Mouse (Mus musculus): Measurements from ENCODE around the gene Lingo3. TPM values are rescaled to one million over a fixed set of nuclear protein-coding genes. Genes with fewer than 3 reads are reported as not detected.
"Not testable (repeated sequence)": the region's sequence is repeated elsewhere in the genome, so short reads cannot be mapped to it uniquely, and the experiment has no call there.

The Lingo3 gene
- polyA plus RNA-seq, 1 experiment from 2014 or later = 0.04 TPM

DNA sequence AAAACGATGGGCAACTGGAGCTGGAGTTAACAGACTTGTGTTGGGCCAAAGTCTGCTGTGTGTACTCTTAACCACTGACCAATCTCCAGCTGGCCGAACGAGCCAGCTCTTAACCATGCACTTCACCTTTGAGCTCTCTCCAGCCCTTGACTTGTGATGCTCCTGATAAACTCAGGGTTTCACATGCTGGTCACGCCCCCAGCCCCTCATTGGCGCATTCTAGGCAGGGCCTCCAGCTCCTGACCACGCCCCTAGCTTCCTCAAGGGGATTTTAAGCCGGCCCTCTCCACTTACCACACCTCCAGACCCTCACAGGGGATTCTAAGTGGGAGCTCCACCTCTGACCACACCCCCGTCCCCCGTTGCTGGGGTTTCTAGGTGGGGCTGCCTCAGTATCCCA lies 12.7 kb downstream of the Lingo3 start:
- peak; percentile 11; the same call in 1 of the 2 replicates for ATAC-seq
- Histone ChIP-seq H3K4me1 (replicated peaks; ENCODE audit: control insufficient read depth, insufficient read depth, low read length) (peaks cover 7% of the 10 kb centered on the region; the same call in 1 of the 2 replicates), H3K4me2 (replicated peaks; ENCODE audit: low read depth) (peak overlapping the region; percentile 32; the same call in 1 of the 2 replicates), H3K36me3 (ENCODE audit: control insufficient read depth, insufficient read depth) (peaks cover 18% of the 10 kb centered on the region), H3K4me3 (ENCODE audit: low read depth, low read length) (no peak overlapping the region), H3K9me3 (ENCODE audit: control insufficient read depth) (no peaks in the 10 kb centered on the region), H3K9ac (ENCODE audit: low read depth, low read length) (no peak overlapping the region), H3K27ac (ENCODE audit: low read depth, low read length) (0 out of 2 replicates have a peak overlapping the region, but pooled peaks have one; percentile 8), H3K27me3 (replicated peaks; ENCODE audit: control insufficient read depth, insufficient read depth, low read length) (peaks cover 27% of the 10 kb centered on the region)
- TF ChIP-seq CTCF (IDR thresholded peaks at IDR 0.05; ENCODE audit: low read depth) = no peak
- 3% methylated on average over 9 of the region's 9 CpGs for WGBS

DNA sequence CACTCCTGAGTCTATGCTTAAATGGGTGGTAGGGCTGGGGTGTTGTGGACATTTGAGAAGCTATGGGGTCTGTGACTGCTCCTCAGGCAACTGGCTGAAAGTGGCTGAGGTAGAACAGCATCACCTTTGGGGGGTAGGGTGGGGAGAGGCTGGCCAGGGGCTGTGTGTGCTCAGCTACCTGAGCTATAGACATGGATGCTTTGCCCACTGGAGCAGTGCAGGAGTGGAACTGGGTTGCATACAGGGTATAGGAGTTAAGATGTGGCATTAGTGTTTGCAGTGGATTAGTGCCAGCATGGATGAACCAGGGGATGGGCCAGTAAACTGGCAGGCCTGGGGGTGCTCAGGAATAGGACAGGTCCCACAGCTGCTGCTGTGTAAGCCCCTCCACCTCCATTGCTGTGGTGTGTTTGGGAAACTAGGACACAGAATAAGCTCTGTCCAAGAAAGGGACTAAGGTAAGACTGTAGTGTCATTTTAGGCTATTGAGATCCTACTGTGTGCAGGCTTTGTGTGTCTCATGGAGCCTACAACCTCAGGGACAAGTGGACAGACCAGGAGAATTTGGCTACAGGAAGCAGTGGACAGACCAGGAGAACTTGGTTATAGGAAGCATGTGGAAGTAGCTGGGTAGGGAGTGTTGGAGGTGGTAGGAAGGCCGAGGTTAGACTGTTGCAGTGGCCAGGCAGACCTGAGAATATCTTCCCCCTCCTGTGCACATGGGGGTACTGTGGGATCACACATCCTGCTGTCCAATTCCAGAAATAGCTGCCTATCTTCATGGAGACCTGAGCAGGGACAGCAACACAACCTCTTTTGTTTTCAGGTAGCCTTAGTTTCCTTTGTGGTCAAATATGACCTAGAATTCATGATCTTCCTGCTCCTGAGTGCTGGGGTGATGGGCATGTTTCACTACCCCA lies 14.2 kb downstream of the Lingo3 start:
- WGBS = 52% methylated on average over 1 of the region's 1 CpGs
- ATAC-seq = no peak

DNA sequence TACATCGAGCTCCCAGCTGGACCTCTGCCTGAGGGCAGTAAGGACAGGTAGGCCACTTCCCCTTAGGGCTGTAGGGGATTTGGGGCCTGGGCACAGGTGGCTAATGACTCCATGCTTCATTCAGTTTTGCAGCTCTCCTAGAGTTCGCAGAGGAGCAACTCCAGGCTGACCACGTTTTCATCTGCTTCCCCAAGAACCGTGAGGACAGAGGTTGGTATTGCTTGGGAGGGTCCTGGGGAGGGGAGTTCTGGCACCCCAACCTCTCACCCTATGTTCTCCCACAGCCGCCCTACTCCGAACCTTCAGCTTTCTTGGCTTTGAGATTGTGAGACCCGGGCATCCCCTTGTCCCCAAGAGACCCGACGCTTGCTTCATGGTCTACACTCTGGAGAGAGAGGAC lies 15.3 kb downstream of the Lingo3 start:
- 66% methylated on average over 7 of the region's 9 CpGs for WGBS
- not testable (repeated sequence) for H3K9me3 ChIP-seq (ENCODE audit: control insufficient read depth); H3K4me1 ChIP-seq (replicated peaks; ENCODE audit: control insufficient read depth, insufficient read depth, low read length); H3K27me3 ChIP-seq (replicated peaks; ENCODE audit: control insufficient read depth, insufficient read depth, low read length); H3K27ac ChIP-seq (ENCODE audit: low read depth, low read length); ATAC-seq; H3K9ac ChIP-seq (ENCODE audit: low read depth, low read length)
- Histone ChIP-seq H3K4me2 (replicated peaks; ENCODE audit: low read depth) (peak overlapping the region; percentile 94), H3K36me3 (ENCODE audit: control insufficient read depth, insufficient read depth) (peaks cover 18% of the 10 kb centered on the region), H3K4me3 (ENCODE audit: low read depth, low read length) (0 out of 2 replicates have a peak overlapping the region, but pooled peaks have one; percentile 62)

More for the DNA sequence above, 14.2 kb downstream of the Lingo3 start:
- Histone ChIP-seq H3K4me2 (replicated peaks; ENCODE audit: low read depth) (no peak overlapping the region), H3K36me3 (ENCODE audit: control insufficient read depth, insufficient read depth) (peaks cover 18% of the 10 kb centered on the region), H3K27me3 (replicated peaks; ENCODE audit: control insufficient read depth, insufficient read depth, low read length) (peaks cover 13% of the 10 kb centered on the region), H3K9me3 (ENCODE audit: control insufficient read depth) (no peaks in the 10 kb centered on the region), H3K4me1 (replicated peaks; ENCODE audit: control insufficient read depth, insufficient read depth, low read length) (peaks cover 7% of the 10 kb centered on the region; the same call in 1 of the 2 replicates), H3K27ac (ENCODE audit: low read depth, low read length) (peak overlapping the region; percentile 1; the same call in 1 of the 2 replicates), H3K9ac (ENCODE audit: low read depth, low read length) (peak overlapping the region; percentile 40; the same call in 1 of the 2 replicates), H3K4me3 (ENCODE audit: low read depth, low read length) (no peak overlapping the region)
- no peak for TF ChIP-seq CTCF (IDR thresholded peaks at IDR 0.05; ENCODE audit: low read depth)

- 59% methylated on average over 10 of the region's 10 CpGs for WGBS
- TF ChIP-seq CTCF (IDR thresholded peaks at IDR 0.05; ENCODE audit: low read depth) = no peak
- no peak for ATAC-seq
- peak overlapping the region; percentile 71 for H3K9ac ChIP-seq (ENCODE audit: low read depth, low read length)
- peak overlapping the region; percentile 62 for H3K4me3 ChIP-seq (ENCODE audit: low read depth, low read length)
- peaks cover 18% of the 10 kb centered on the region for H3K36me3 ChIP-seq (ENCODE audit: control insufficient read depth, insufficient read depth)
- no peaks in the 10 kb centered on the region for H3K27me3 ChIP-seq (replicated peaks; ENCODE audit: control insufficient read depth, insufficient read depth, low read length)
- H3K4me2 ChIP-seq (replicated peaks; ENCODE audit: low read depth) = peak overlapping the region; percentile 94
- H3K9me3 ChIP-seq (ENCODE audit: control insufficient read depth) = no peaks in the 10 kb centered on the region
- peaks cover 7% of the 10 kb centered on the region; the same call in 1 of the 2 replicates for H3K4me1 ChIP-seq (replicated peaks; ENCODE audit: control insufficient read depth, insufficient read depth, low read length)
- H3K27ac ChIP-seq (ENCODE audit: low read depth, low read length) = no peak overlapping the region
Observed at GRCm38 (mm10) chr10:80827870-80828420, 15.9 kb downstream of the Lingo3 start.

DNA sequence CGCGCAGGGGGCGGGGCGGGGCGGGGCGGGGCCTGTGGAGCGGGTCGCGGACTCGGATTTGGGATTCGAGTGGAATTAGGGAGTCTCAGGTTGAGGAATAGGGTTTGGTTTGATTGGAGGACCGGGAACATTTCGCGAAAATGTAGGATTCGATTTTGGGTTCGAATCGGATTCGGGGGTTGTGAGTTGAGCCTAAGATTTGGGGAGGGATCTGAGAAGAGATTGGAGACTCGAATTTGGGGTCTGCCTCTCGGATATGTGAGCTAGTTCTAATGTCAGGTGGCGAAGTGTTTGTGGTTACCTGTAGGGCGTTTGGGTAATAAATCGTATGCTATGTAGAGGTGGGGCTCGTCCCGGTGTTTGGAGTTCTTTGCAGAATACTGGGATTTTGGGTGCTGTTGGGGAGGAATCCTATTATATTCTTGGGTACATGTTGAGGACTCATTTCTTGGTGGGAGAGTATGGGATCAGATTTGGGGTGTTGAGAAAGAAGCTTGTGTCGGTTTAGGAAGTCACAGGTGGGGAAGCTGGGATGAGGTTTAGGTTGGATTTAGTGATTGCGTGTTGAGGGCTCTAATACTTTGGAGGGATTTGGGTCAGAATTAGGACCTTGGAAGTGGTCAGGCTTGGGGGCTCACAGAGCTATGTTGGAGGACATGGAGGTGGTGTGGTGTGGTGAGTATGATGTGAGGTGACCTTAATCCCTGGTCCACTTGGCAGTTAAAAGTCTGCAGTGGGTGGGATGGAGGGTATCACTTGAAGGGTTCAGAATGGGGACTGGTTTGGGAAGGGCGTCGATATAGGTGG lies 16.6 kb downstream of the Lingo3 start:
- Histone ChIP-seq H3K36me3 (ENCODE audit: control insufficient read depth, insufficient read depth) (peaks cover 18% of the 10 kb centered on the region), H3K4me3 (ENCODE audit: low read depth, low read length) (peak overlapping the region; percentile 62), H3K27ac (ENCODE audit: low read depth, low read length) (peak overlapping the region; percentile 87), H3K4me2 (replicated peaks; ENCODE audit: low read depth) (peak overlapping the region; percentile 94), H3K4me1 (replicated peaks; ENCODE audit: control insufficient read depth, insufficient read depth, low read length) (peaks cover 7% of the 10 kb centered on the region; the same call in 1 of the 2 replicates), H3K27me3 (replicated peaks; ENCODE audit: control insufficient read depth, insufficient read depth, low read length) (no peaks in the 10 kb centered on the region), H3K9me3 (ENCODE audit: control insufficient read depth) (no peaks in the 10 kb centered on the region), H3K9ac (ENCODE audit: low read depth, low read length) (peak overlapping the region; percentile 71)
- no peak for ATAC-seq
- TF ChIP-seq CTCF (IDR thresholded peaks at IDR 0.05; ENCODE audit: low read depth) = no peak
- WGBS = 4% methylated on average over 29 of the region's 29 CpGs
